ENCODE assay signal across 37 mouse cellular contexts in genomic region chr19:10921058-10921457, GRCm38 (mm10). TPM values are rescaled to one million over a fixed set of nuclear protein-coding genes. Genes with fewer than 3 reads are reported as not detected.
"Had no signal": no experiment of that assay in that cellular context is flagged by ENCODE, and none has a peak within 500 bp of the region (broad histone marks: within the 10 kb centered on the region; RNA-seq: fewer than 3 reads in every experiment).

No protein-coding gene starts in this region.

- H3K4me1 ChIP-seq: limb, embryonic 15.5 days; liver, embryonic 15.5 days; lung, embryonic 15.5 days had no signal

- H3K27me3 ChIP-seq: limb, embryonic 13.5 days; limb, embryonic 15.5 days; liver, embryonic 13.5 days; liver, embryonic 15.5 days; lung, embryonic 15.5 days; midbrain, embryonic 12.5 days; midbrain, embryonic 13.5 days; midbrain, embryonic 15.5 days; neural tube, embryonic 12.5 days; neural tube, embryonic 13.5 days had no signal

- DNase-seq: left cerebral cortex, postnatal 4 days; liver; liver, embryonic 13.5 days; liver, postnatal 0 days; lung, adult 18-20 months; lung, adult 2 months; lung, embryonic 14.5 days; lung, postnatal 10 days; lung, postnatal 14 days; lung, postnatal 36 days; lung, postnatal 4 days; midbrain, embryonic 14.5 days had no signal

- ATAC-seq: liver, embryonic 12.5 days; liver, postnatal 0 days; lung, postnatal 0 days; midbrain, embryonic 13.5 days; midbrain, embryonic 15.5 days; midbrain, embryonic 16.5 days had no signal

- H3K9ac ChIP-seq: limb, embryonic 12.5 days; limb, embryonic 13.5 days; limb, embryonic 15.5 days; liver, embryonic 12.5 days; liver, embryonic 13.5 days; liver, embryonic 14.5 days; liver, embryonic 15.5 days; liver, postnatal 0 days; lung, embryonic 14.5 days; lung, embryonic 15.5 days; midbrain, embryonic 12.5 days; midbrain, embryonic 13.5 days; midbrain, embryonic 15.5 days; neural tube, embryonic 13.5 days had no signal

- H3K4me3 ChIP-seq: limb, embryonic 10.5 days; limb, embryonic 12.5 days; limb, embryonic 13.5 days; limb, embryonic 15.5 days; liver, embryonic 12.5 days; liver, embryonic 13.5 days; liver, embryonic 15.5 days; lung, embryonic 15.5 days; megakaryocyte, embryonic 14.5 days; midbrain, embryonic 12.5 days; midbrain, embryonic 13.5 days; midbrain, embryonic 15.5 days; myocyte; neural tube, embryonic 12.5 days; neural tube, embryonic 13.5 days had no signal

- H3K27ac ChIP-seq: limb, embryonic 12.5 days; limb, embryonic 13.5 days; limb, embryonic 15.5 days; liver, embryonic 12.5 days; liver, embryonic 13.5 days; liver, embryonic 14.5 days; liver, embryonic 15.5 days; lung, embryonic 15.5 days; macrophage; midbrain, embryonic 12.5 days; midbrain, embryonic 13.5 days; midbrain, embryonic 15.5 days; neural tube, embryonic 12.5 days; neural tube, embryonic 13.5 days had no signal

- H3K36me3 ChIP-seq: limb, embryonic 10.5 days; limb, embryonic 12.5 days; limb, embryonic 13.5 days; limb, embryonic 15.5 days; liver, embryonic 12.5 days; liver, embryonic 13.5 days; liver, embryonic 15.5 days; lung, embryonic 15.5 days; midbrain, embryonic 12.5 days; midbrain, embryonic 13.5 days; midbrain, embryonic 15.5 days; neural tube, embryonic 12.5 days; neural tube, embryonic 13.5 days had no signal

- H3K4me2 ChIP-seq: limb, embryonic 12.5 days; limb, embryonic 13.5 days; limb, embryonic 15.5 days; liver, embryonic 11.5 days; liver, embryonic 12.5 days; liver, embryonic 13.5 days; liver, embryonic 15.5 days; lung, embryonic 14.5 days; lung, embryonic 15.5 days; midbrain, embryonic 12.5 days; midbrain, embryonic 13.5 days; midbrain, embryonic 15.5 days; neural tube, embryonic 12.5 days; neural tube, embryonic 13.5 days had no signal

- H3K9me3 ChIP-seq: limb, embryonic 10.5 days; limb, embryonic 12.5 days; limb, embryonic 13.5 days; limb, embryonic 15.5 days; liver, embryonic 12.5 days; liver, embryonic 13.5 days; liver, embryonic 15.5 days; lung, embryonic 15.5 days; megakaryocyte, embryonic 14.5 days; midbrain, embryonic 12.5 days; midbrain, embryonic 13.5 days; midbrain, embryonic 15.5 days; neural tube, embryonic 12.5 days; neural tube, embryonic 13.5 days had no signal

RNA-seq across cellular contexts. Expression of gene Zp1, which starts 0.6 kb away (rescaled TPM):
- polyA plus RNA-seq: limb, embryonic 10.5 days; limb, embryonic 11.5 days; limb, embryonic 12.5 days; limb, embryonic 13.5 days; limb, embryonic 14.5 days; limb, embryonic 15.5 days; liver, adult 2 months; liver, embryonic 11.5 days; liver, embryonic 12.5 days; liver, embryonic 13.5 days; liver, embryonic 14.5 days; liver, embryonic 15.5 days; liver, embryonic 16.5 days; liver, postnatal 0 days; lung, embryonic 14.5 days; lung, embryonic 15.5 days; lung, embryonic 16.5 days; lung, postnatal 0 days; macrophage; midbrain, embryonic 12.5 days; midbrain, embryonic 13.5 days; neural tube, embryonic 11.5 days; neural tube, embryonic 12.5 days; neural tube, embryonic 13.5 days had no signal

RNA-seq across cellular contexts. Expression of gene Ptgdr2, which starts 15.9 kb away (rescaled TPM):
- polyA plus RNA-seq: limb, embryonic 11.5 days; limb, embryonic 15.5 days; liver, adult 2 months; liver, embryonic 11.5 days; liver, embryonic 13.5 days; liver, embryonic 15.5 days; liver, postnatal 0 days; lung, embryonic 14.5 days; macrophage; neural tube, embryonic 11.5 days; neural tube, embryonic 12.5 days; neural tube, embryonic 13.5 days had no signal
